Mouse (Mus musculus): ENCODE results near the gene Fkbp2. TPM values are rescaled to one million over a fixed set of nuclear protein-coding genes. Genes with fewer than 3 reads are reported as not detected.

Fkbp2 gene
- polyA plus RNA-seq, 1 experiment from 2014 or later = 106 TPM

Other genes starting within 250 kb of the Fkbp2 start
- 4.9 and 5.4 TPM in 2 replicates for gene Rps6ka4, start 139.9 kb downstream of the Fkbp2 start, polyA plus RNA-seq (2016; fragmentation: Nextera tagmentation; extraction: Ambion mirVana)
- gene Ccdc88b, start 122.3 kb downstream of the Fkbp2 start, polyA plus RNA-seq (2016; fragmentation: Nextera tagmentation; extraction: Ambion mirVana) = 0.32 and 0.36 TPM in 2 replicates
- 155 and 159 TPM in 2 replicates for gene Trmt112, start 70.8 kb downstream of the Fkbp2 start, polyA plus RNA-seq (2016; fragmentation: Nextera tagmentation; extraction: Ambion mirVana)
- gene Prdx5, start 70.4 kb downstream of the Fkbp2 start, polyA plus RNA-seq (2016; fragmentation: Nextera tagmentation; extraction: Ambion mirVana) = 144 and 154 TPM in 2 replicates
- 8.4 and 9.0 TPM in 2 replicates for gene Esrra, start 58.7 kb downstream of the Fkbp2 start, polyA plus RNA-seq (2016; fragmentation: Nextera tagmentation; extraction: Ambion mirVana)
- gene Catsperz, start 55.1 kb downstream of the Fkbp2 start, polyA plus RNA-seq (2016; fragmentation: Nextera tagmentation; extraction: Ambion mirVana) = 0.55 and 0.60 TPM in 2 replicates
- 0.24 TPM in 1 of 2 replicates, not detected in the other for gene Kcnk4, start 46.0 kb downstream of the Fkbp2 start, polyA plus RNA-seq (2016; fragmentation: Nextera tagmentation; extraction: Ambion mirVana)
- 55.9 and 59.8 TPM in 2 replicates for gene Bad, start 38.6 kb downstream of the Fkbp2 start, polyA plus RNA-seq (2016; fragmentation: Nextera tagmentation; extraction: Ambion mirVana)
- gene Gpr137, start 38.0 kb downstream of the Fkbp2 start, polyA plus RNA-seq (2016; fragmentation: Nextera tagmentation; extraction: Ambion mirVana) = 22.8 and 26.5 TPM in 2 replicates
- gene Ppp1r14b, start 5.5 kb downstream of the Fkbp2 start, polyA plus RNA-seq (2016; fragmentation: Nextera tagmentation; extraction: Ambion mirVana) = 103 TPM in 2 replicates
- gene Plcb3, start 4.0 kb downstream of the Fkbp2 start, polyA plus RNA-seq (2016; fragmentation: Nextera tagmentation; extraction: Ambion mirVana) = 25.2 and 25.8 TPM in 2 replicates
- 31.0 and 32.9 TPM in 2 replicates for gene Vegfb, start 7.2 kb upstream of the Fkbp2 start, polyA plus RNA-seq (2016; fragmentation: Nextera tagmentation; extraction: Ambion mirVana)
- gene Dnajc4, start 12.1 kb upstream of the Fkbp2 start, polyA plus RNA-seq (2016; fragmentation: Nextera tagmentation; extraction: Ambion mirVana) = 19.5 and 19.7 TPM in 2 replicates
- gene Nudt22, start 15.6 kb upstream of the Fkbp2 start, polyA plus RNA-seq (2016; fragmentation: Nextera tagmentation; extraction: Ambion mirVana) = 18.4 TPM in 2 replicates
- 10.0 and 10.4 TPM in 2 replicates for gene Trpt1, start 15.6 kb upstream of the Fkbp2 start, polyA plus RNA-seq (2016; fragmentation: Nextera tagmentation; extraction: Ambion mirVana)
- 8.8 TPM in 2 replicates for gene Fermt3, start 39.0 kb upstream of the Fkbp2 start, polyA plus RNA-seq (2016; fragmentation: Nextera tagmentation; extraction: Ambion mirVana)
- gene Stip1, start 59.5 kb upstream of the Fkbp2 start, polyA plus RNA-seq (2016; fragmentation: Nextera tagmentation; extraction: Ambion mirVana) = 456 and 486 TPM in 2 replicates
- 3.7 and 3.9 TPM in 2 replicates for gene Macrod1, start 76.3 kb upstream of the Fkbp2 start, polyA plus RNA-seq (2016; fragmentation: Nextera tagmentation; extraction: Ambion mirVana)
- gene Flrt1, start 125.2 kb upstream of the Fkbp2 start, polyA plus RNA-seq (2016; fragmentation: Nextera tagmentation; extraction: Ambion mirVana) = 4.0 and 4.8 TPM in 2 replicates
- 275 and 280 TPM in 2 replicates for gene Otub1, start 225.8 kb upstream of the Fkbp2 start, polyA plus RNA-seq (2016; fragmentation: Nextera tagmentation; extraction: Ambion mirVana)
- 862 and 888 TPM in 2 replicates for gene Cox8a, start 237.1 kb upstream of the Fkbp2 start, polyA plus RNA-seq (2016; fragmentation: Nextera tagmentation; extraction: Ambion mirVana)